Mouse (Mus musculus) central nervous system, embryonic 11.5 days (tissue): ENCODE data around the gene Fzd10. TPM values are rescaled to one million over a fixed set of nuclear protein-coding genes. Genes with fewer than 3 reads are reported as not detected.

Source experiments
- polyA plus RNA-seq: library from polyadenylated mRNA; depleted of rRNA; stranded (reverse); fragments of >200 nt; gene quantifications from 2 replicates; pipeline ENCODE4 v1.2.3, GENCODE M21; 2012; rRNA removed

Gene Fzd10
- 37.7 and 54.4 TPM in 2 replicates for polyA plus RNA-seq

DNA sequence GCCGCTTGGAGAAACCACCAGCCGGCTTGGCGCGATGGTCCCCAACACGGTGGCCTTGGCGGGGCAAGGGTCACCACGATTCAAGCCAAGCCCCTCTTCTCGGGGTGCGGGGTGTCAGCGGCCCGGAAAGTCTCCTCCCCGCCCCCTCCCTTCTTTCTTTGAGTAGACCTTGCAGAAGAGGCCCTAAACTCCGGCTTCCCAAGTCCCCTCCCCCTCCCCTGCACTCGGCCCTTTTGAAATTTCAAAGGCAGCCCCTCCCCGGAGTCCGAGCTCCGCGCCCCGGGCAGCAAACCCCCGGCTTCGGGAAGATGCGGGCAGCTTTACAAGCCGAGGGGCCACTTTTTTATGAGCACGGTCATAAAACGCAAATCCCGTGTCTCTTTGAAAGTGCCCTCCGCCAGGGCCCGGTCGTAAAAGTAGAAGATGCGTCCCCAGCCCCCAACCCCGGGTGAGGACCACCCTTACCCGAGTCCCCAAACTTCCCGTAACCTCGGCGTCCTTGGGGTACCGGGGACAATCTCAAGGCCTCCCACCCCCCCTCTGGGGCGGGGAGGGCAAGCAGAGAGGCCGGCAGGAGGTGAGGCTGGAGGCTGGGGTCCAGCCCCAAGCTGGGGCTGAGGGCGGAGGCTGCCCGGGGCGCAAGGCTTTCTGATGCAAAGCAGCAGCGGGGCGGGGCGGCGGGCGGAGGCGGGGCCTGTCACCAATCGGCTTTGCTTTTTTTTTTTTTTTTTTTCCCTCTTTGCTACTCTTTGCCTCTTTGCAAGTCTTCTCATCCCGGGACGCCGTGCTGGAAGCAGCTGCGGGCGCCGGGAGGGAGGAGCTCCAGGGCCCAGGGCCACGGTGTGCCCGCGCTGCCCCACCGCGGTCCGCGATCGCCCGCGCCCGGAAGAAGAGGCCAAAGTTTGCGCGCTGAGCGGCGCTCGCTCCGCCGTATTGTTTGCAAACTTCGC is at the start of gene Fzd10:
Fzd10 (plus strand) TSS at position 773 of the 950 bp plus-strand sequence.

Other genes with a start within 250 kb of the Fzd10 start
- gene Tmem132d, start 167.8 kb upstream of the Fzd10 start, polyA plus RNA-seq: 0.62 and 1.3 TPM in 2 replicates
- gene Piwil1, start 101.7 kb downstream of the Fzd10 start, polyA plus RNA-seq: 0.10 and 0.16 TPM in 2 replicates